Mouse (Mus musculus): ENCODE data around the gene Pdlim4. TPM values are rescaled to one million over a fixed set of nuclear protein-coding genes. Genes with fewer than 3 reads are reported as not detected.

The Pdlim4 gene
- total RNA-seq, 1 experiment, result 4.3 TPM

DNA sequence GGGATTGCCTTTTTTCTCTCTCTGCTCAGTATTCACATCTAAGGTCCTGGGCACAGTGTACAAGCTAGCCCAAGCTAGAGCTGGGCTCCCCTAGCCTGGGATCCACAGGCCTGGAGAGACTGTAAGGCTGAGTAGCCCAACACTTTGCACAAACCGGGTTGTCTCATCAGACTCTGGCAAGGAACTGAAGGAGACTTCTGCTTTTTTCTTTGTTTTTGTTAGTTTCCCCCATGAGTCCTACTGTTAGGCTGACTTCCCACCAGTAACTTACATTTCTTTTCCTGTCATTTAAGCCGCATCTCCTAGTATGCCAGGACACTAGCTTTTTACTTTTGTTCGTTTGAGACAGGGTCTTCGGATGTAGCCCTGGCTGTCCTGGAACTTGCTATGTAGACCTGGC lies 39.8 kb downstream of the Pdlim4 start:
- Histone ChIP-seq H3K9ac (ENCODE audit: insufficient read depth, low read depth, low read length, poor library complexity, severe bottlenecking) (no peak overlapping the region), H3K36me3 (ENCODE audit: control insufficient read depth, insufficient read depth, low read length, poor library complexity, severe bottlenecking) (no peaks in the 10 kb centered on the region), H3K9me3 (ENCODE audit: control insufficient read depth, insufficient read depth, low read depth, low read length) (no peaks in the 10 kb centered on the region), H3K4me3 (ENCODE audit: insufficient read depth in 1 of 2, low read depth in 1 of 2, low read length in 2 of 2, poor library complexity in 1 of 2, severe bottlenecking in 1 of 2) (no peak overlapping the region), H3K4me1 (ENCODE audit: control insufficient read depth in 2 of 2, insufficient read depth in 2 of 2, low read length in 2 of 2, poor library complexity in 1 of 2) (no peaks in the 10 kb centered on the region), H3K27ac (ENCODE audit: insufficient read depth, low read depth, low read length, poor library complexity, severe bottlenecking) (no peak overlapping the region)
- TF ChIP-seq CHD2 (IDR thresholded peaks at IDR 0.05; ENCODE audit: low read depth, low read length) (no peak), ZNF384 (IDR thresholded peaks at IDR 0.05; ENCODE audit: low read depth, low read length) (no peak), ZC3H11A (IDR thresholded peaks at IDR 0.05; ENCODE audit: borderline replicate concordance, low read depth, low read length) (no peak), HCFC1 (IDR thresholded peaks at IDR 0.05; ENCODE audit: borderline replicate concordance, insufficient read depth, low read length) (no peak), MAFK (IDR thresholded peaks at IDR 0.05; ENCODE audit: insufficient read depth, low read depth, low read length) (no peak)
- in situ Hi-C loops (cut with MboI; ENCODE audit: low sequenced_read_pairs in 2 of 2, unreplicated experiment in 2 of 2), result no loop called here
- DNase-seq (ENCODE audit: low read depth, low spot score), result no peak

DNA sequence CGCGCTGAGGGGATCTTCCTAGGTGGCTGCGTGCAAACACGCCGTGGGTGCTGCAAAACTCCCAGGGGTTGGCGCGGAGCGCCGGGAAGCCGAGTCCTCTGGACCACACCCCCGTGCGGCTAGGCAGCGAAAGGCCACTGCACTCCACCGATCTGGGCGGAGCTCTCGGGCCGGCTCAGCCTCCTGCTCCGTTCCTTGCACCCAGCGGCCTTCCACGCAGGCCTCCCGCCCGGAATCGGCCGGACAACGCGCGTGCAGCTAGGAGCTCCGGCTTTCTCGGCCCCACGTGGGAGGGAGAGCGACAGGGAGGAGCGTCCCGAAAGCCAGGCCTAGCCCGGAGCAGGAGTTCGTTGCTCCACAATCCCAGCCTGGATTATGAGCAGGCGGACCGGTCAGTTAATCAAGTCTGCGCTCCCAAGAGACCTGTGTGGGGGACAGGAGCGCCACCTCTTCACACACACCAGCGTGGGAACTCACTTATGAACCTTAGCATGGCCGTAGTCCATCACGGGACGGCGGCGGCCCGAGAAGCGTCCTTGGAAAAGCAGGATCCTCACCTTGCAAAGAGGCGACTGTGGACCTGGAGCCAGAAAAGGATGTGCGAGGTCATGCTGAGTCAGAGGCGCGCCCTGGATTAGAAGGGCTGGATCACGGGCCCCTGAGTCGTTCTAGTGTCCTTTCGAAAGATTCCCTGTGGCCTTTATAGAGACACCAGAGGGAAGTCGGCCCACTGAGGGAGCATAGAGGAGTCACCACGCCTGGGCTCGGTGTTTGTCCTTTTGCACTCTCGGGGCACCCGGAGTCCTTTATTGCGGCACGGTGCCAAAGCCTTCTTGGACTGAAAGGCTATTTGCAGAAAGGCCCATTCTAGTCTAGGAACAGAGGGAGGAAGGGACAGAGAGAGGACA lies 40.5 kb downstream of the Pdlim4 start, which contains the start of gene Slc22a4:
TSS of gene Slc22a4 (minus strand) at position 47 of the 908 bp plus-strand sequence.
- Histone ChIP-seq H3K36me3 (ENCODE audit: control insufficient read depth, insufficient read depth, low read length, poor library complexity, severe bottlenecking) (no peaks in the 10 kb centered on the region), H3K9me3 (ENCODE audit: control insufficient read depth, insufficient read depth, low read depth, low read length) (no peaks in the 10 kb centered on the region), H3K27ac (ENCODE audit: insufficient read depth, low read depth, low read length, poor library complexity, severe bottlenecking) (no peak within 1 kb of the TSS), H3K9ac (ENCODE audit: insufficient read depth, low read depth, low read length, poor library complexity, severe bottlenecking) (peak within 1 kb of the TSS; percentile 39), H3K4me3 (ENCODE audit: insufficient read depth in 1 of 2, low read depth in 1 of 2, low read length in 2 of 2, poor library complexity in 1 of 2, severe bottlenecking in 1 of 2) (peak within 1 kb of the TSS; percentile 45 to 57), H3K4me1 (ENCODE audit: control insufficient read depth in 2 of 2, insufficient read depth in 2 of 2, low read length in 2 of 2, poor library complexity in 1 of 2) (no peaks in the 10 kb centered on the region)
- peak; percentile 45; the same call in 1 of the 2 replicates for TF ChIP-seq MAFK (IDR thresholded peaks at IDR 0.05; ENCODE audit: insufficient read depth, low read depth, low read length)
- TF ChIP-seq HCFC1 (IDR thresholded peaks at IDR 0.05; ENCODE audit: borderline replicate concordance, insufficient read depth, low read length), result no peak
- DNase-seq (ENCODE audit: low read depth, low spot score), result peak; percentile 16
- in situ Hi-C loops (cut with MboI; ENCODE audit: low sequenced_read_pairs in 2 of 2, unreplicated experiment in 2 of 2), result no loop called here

DNA sequence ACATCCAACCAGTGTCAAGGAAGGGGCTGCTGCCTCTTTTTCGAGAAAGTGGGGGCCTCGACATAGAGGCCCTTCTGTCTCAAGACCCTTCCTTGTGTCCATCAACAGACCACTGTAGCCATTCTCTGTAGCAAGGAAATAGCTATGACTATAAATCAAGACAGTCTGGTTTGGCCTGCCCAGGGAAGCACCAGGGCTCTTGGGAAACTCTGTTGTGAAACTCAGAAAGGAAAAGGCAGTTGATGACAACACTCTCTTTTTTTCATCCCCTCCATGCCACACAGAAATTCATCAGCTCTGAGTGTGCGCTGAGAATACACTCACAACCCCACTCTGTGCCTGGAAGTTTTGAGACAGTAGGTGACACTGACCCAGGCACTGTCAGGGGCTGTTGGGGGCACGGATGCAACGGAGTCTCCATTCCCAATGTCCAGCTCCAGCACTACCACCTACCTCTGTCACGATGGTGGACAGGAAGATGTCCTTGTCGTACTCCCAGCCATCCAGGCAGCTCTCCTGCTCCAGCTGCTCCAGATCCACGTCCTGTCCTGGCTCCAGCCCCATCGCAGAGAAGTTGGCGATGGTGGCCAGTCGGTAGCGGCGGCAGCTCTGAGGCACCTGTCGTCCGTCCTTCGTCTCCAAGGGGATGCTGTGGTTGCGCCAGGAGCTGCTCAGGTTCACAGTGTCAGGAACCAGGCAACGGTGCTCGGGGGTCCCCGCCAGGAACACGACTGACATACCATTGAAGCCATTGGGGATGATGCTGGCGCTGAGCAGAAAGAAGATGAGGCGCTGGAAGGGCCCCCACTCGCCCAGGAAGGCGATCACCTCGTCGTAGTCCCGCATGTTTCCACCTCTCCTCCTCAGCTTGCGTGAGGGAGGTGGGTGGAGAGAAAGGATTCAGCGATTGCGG lies 41.4 kb downstream of the Pdlim4 start:
- in situ Hi-C loops (cut with MboI; ENCODE audit: low sequenced_read_pairs in 2 of 2, unreplicated experiment in 2 of 2), result no loop called here
- H3K27ac ChIP-seq (ENCODE audit: insufficient read depth, low read depth, low read length, poor library complexity, severe bottlenecking), result no peak overlapping the region
- H3K9me3 ChIP-seq (ENCODE audit: control insufficient read depth, insufficient read depth, low read depth, low read length), result no peaks in the 10 kb centered on the region
- no peak for DNase-seq (ENCODE audit: low read depth, low spot score)
- H3K36me3 ChIP-seq (ENCODE audit: control insufficient read depth, insufficient read depth, low read length, poor library complexity, severe bottlenecking), result no peaks in the 10 kb centered on the region
- H3K4me3 ChIP-seq (ENCODE audit: insufficient read depth in 1 of 2, low read depth in 1 of 2, low read length in 2 of 2, poor library complexity in 1 of 2, severe bottlenecking in 1 of 2), result peak overlapping the region; percentile 45 to 57; a peak in 2 of 4 replicates
- no peaks in the 10 kb centered on the region for H3K4me1 ChIP-seq (ENCODE audit: control insufficient read depth in 2 of 2, insufficient read depth in 2 of 2, low read length in 2 of 2, poor library complexity in 1 of 2)
- TF ChIP-seq HCFC1 (IDR thresholded peaks at IDR 0.05; ENCODE audit: borderline replicate concordance, insufficient read depth, low read length), result no peak
- TF ChIP-seq ZNF384 (IDR thresholded peaks at IDR 0.05; ENCODE audit: low read depth, low read length), result no peak
- no peak for TF ChIP-seq CHD2 (IDR thresholded peaks at IDR 0.05; ENCODE audit: low read depth, low read length)
- TF ChIP-seq MAFK (IDR thresholded peaks at IDR 0.05; ENCODE audit: insufficient read depth, low read depth, low read length), result no peak
- no peak for TF ChIP-seq ZC3H11A (IDR thresholded peaks at IDR 0.05; ENCODE audit: borderline replicate concordance, low read depth, low read length)
- peak overlapping the region; percentile 39; the same call in 1 of the 2 replicates for H3K9ac ChIP-seq (ENCODE audit: insufficient read depth, low read depth, low read length, poor library complexity, severe bottlenecking)

DNA sequence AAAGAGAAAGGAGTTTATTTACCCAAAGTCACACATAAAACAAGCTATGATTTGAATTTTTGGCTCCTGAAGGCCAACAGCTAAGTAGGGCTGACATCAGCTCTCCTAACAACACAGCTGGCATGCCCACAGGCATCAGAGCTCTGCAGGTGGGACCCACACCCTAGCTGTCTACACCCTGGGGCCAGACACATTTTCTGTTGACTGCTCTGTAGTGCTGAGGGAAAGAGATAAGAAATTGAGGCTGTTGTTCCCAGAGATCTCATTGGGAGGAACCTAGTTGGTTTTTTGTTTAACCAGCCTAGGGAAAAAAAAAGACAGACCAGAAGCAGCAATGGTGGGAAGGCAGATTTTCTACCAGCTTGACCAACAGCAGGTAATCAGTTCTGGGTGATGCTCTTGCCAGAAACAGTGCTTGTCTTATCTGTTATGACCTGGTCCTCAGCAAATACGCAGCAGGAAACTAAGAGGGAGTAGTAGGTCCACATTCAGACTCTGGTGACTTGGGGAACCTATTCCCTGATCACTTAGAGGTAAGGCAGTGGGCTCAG lies 42.2 kb downstream of the Pdlim4 start:
- no peaks in the 10 kb centered on the region for H3K4me1 ChIP-seq (ENCODE audit: control insufficient read depth in 2 of 2, insufficient read depth in 2 of 2, low read length in 2 of 2, poor library complexity in 1 of 2)
- in situ Hi-C loops (cut with MboI; ENCODE audit: low sequenced_read_pairs in 2 of 2, unreplicated experiment in 2 of 2), result no loop called here
- TF ChIP-seq MAFK (IDR thresholded peaks at IDR 0.05; ENCODE audit: insufficient read depth, low read depth, low read length) (no peak), ZNF384 (IDR thresholded peaks at IDR 0.05; ENCODE audit: low read depth, low read length) (no peak), HCFC1 (IDR thresholded peaks at IDR 0.05; ENCODE audit: borderline replicate concordance, insufficient read depth, low read length) (no peak), CHD2 (IDR thresholded peaks at IDR 0.05; ENCODE audit: low read depth, low read length) (no peak), ZC3H11A (IDR thresholded peaks at IDR 0.05; ENCODE audit: borderline replicate concordance, low read depth, low read length) (no peak)
- H3K4me3 ChIP-seq (ENCODE audit: insufficient read depth in 1 of 2, low read depth in 1 of 2, low read length in 2 of 2, poor library complexity in 1 of 2, severe bottlenecking in 1 of 2), result no peak overlapping the region
- DNase-seq (ENCODE audit: low read depth, low spot score), result no peak
- H3K27ac ChIP-seq (ENCODE audit: insufficient read depth, low read depth, low read length, poor library complexity, severe bottlenecking), result no peak overlapping the region
- no peak overlapping the region for H3K9ac ChIP-seq (ENCODE audit: insufficient read depth, low read depth, low read length, poor library complexity, severe bottlenecking)
- H3K9me3 ChIP-seq (ENCODE audit: control insufficient read depth, insufficient read depth, low read depth, low read length), result no peaks in the 10 kb centered on the region
- H3K36me3 ChIP-seq (ENCODE audit: control insufficient read depth, insufficient read depth, low read length, poor library complexity, severe bottlenecking), result no peaks in the 10 kb centered on the region
